In genomic region chr8:36340454-36340853, GRCm38 (mm10) we compare ENCODE assay signal across 17 mouse cellular contexts.
A peak's percentile ranks its signal among the peaks of the same experiment; 100 is the strongest.
DNase-seq lines count a peak whose midpoint lies in the region; ATAC-seq and TF ChIP-seq lines count a peak whose summit lies in the region.
"Had no signal": no experiment of that assay in that cellular context is flagged by ENCODE, and none has a peak within 500 bp of the region (broad histone marks: within the 10 kb centered on the region; RNA-seq: fewer than 3 reads in every experiment).

No protein-coding gene starts in this region.

- H3K4me3 ChIP-seq in hindbrain, postnatal 0 days (ENCODE audit: low read length): no peak overlapping the region
- no peak overlapping the region for H3K4me3 ChIP-seq in hindbrain, embryonic 10.5 days
- H3K4me3 ChIP-seq in layer of hippocampus, adult 2 months: no peak overlapping the region
- H3K4me3 ChIP-seq in midbrain, embryonic 10.5 days: no peak overlapping the region
- H3K4me3 ChIP-seq: limb, embryonic 13.5 days had no signal

- H3K4me1 ChIP-seq in hindbrain, postnatal 0 days (ENCODE audit: insufficient read depth, low read length): no peaks in the 10 kb centered on the region
- H3K4me1 ChIP-seq in hindbrain, embryonic 10.5 days (replicated peaks): no peaks in the 10 kb centered on the region
- no peaks in the 10 kb centered on the region for H3K4me1 ChIP-seq in midbrain, embryonic 10.5 days

- H3K36me3 ChIP-seq in hindbrain, postnatal 0 days (ENCODE audit: insufficient read depth, low read length): no peaks in the 10 kb centered on the region
- no peaks in the 10 kb centered on the region for H3K36me3 ChIP-seq in hindbrain, embryonic 10.5 days
- H3K36me3 ChIP-seq in midbrain, embryonic 10.5 days: no peaks in the 10 kb centered on the region
- H3K36me3 ChIP-seq: limb, embryonic 13.5 days had no signal

- peak; percentile 35 for TF ChIP-seq CTCF in hindbrain, postnatal 0 days (IDR thresholded peaks at IDR 0.05; ENCODE audit: low read depth)
- 0 out of 2 replicates have a peak, but pooled peaks have one; percentile 6 for TF ChIP-seq CTCF in layer of hippocampus, adult 2 months (conservative IDR thresholded peaks at IDR 0.05)

- no peaks in the 10 kb centered on the region for H3K9me3 ChIP-seq in hindbrain, postnatal 0 days (ENCODE audit: low read length)
- H3K9me3 ChIP-seq in hindbrain, embryonic 10.5 days: no peaks in the 10 kb centered on the region
- H3K9me3 ChIP-seq in midbrain, embryonic 10.5 days (replicated peaks): no peaks in the 10 kb centered on the region
- H3K9me3 ChIP-seq: limb, embryonic 13.5 days had no signal

- no peak overlapping the region for H3K9ac ChIP-seq in hindbrain, postnatal 0 days (replicated peaks; ENCODE audit: low read length)
- H3K9ac ChIP-seq: limb, embryonic 13.5 days had no signal

- peak; percentile 81 for DNase-seq in hindbrain, postnatal 0 days (ENCODE audit: low spot score)
- DNase-seq in hindbrain, embryonic 10.5 days (ENCODE audit: low spot score): no peak
- peak; percentile 75 for DNase-seq in cerebellum, adult 11 months
- peak; percentile 74 for DNase-seq in cerebellum, adult 8-10 months
- no peak for DNase-seq in layer of hippocampus, adult 2 months (ENCODE audit: low spot score in 2 of 2)
- DNase-seq in lung, postnatal 14 days: no peak
- no peak for DNase-seq in frontal cortex, postnatal 10 days (ENCODE audit: low spot score in 2 of 2)
- no peak for DNase-seq in midbrain, embryonic 10.5 days (ENCODE audit: low spot score)
- DNase-seq: adrenal gland, adult 8-10 months; embryo, embryonic 11 days; kidney, adult 9 months; midbrain, embryonic 14.5 days; thymus, postnatal 4 days had no signal

- WGBS in hindbrain, postnatal 0 days: 55% methylated on average over 3 of the region's 3 CpGs
- 85% methylated on average over 3 of the region's 3 CpGs for WGBS in hindbrain, embryonic 10.5 days
- WGBS in midbrain, embryonic 10.5 days: 75% methylated on average over 3 of the region's 3 CpGs

- no peak overlapping the region for H3K27ac ChIP-seq in hindbrain, postnatal 0 days
- no peak overlapping the region for H3K27ac ChIP-seq in hindbrain, embryonic 10.5 days
- peak overlapping the region; percentile 58 for H3K27ac ChIP-seq in layer of hippocampus, adult 2 months
- no peak overlapping the region for H3K27ac ChIP-seq in midbrain, embryonic 10.5 days (replicated peaks)
- H3K27ac ChIP-seq: limb, embryonic 13.5 days; macrophage had no signal

- no peaks in the 10 kb centered on the region for H3K27me3 ChIP-seq in hindbrain, postnatal 0 days (ENCODE audit: insufficient read depth, low read length)
- no peaks in the 10 kb centered on the region for H3K27me3 ChIP-seq in hindbrain, embryonic 10.5 days (ENCODE audit: insufficient read depth, poor library complexity, severe bottlenecking)
- no peaks in the 10 kb centered on the region for H3K27me3 ChIP-seq in midbrain, embryonic 10.5 days (ENCODE audit: low read depth, poor library complexity, severe bottlenecking)
- H3K27me3 ChIP-seq: limb, embryonic 13.5 days had no signal

- peak; percentile 87 for ATAC-seq in hindbrain, postnatal 0 days
- ATAC-seq: CD4-positive, CD25-positive, alpha-beta regulatory T cell, adult 4 months; inflammation-experienced regulatory T-cells, adult 6 months had no signal

- no peak overlapping the region for H3K4me2 ChIP-seq in hindbrain, postnatal 0 days (ENCODE audit: low read depth, low read length)
- H3K4me2 ChIP-seq: limb, embryonic 13.5 days had no signal

Comparison
In these comparisons a context has a peak if more than half of its experiments do, and no peak if none do; other contexts are left out.
1. DNase-seq: peak in hindbrain, postnatal 0 days (single experiment), cerebellum, adult 11 months (single experiment) and cerebellum, adult 8-10 months (single experiment); none in hindbrain, embryonic 10.5 days (single experiment), layer of hippocampus, adult 2 months (0 of 2), lung, postnatal 14 days (single experiment), frontal cortex, postnatal 10 days (0 of 2) and midbrain, embryonic 10.5 days (single experiment).